Mouse (Mus musculus) 416B (cell line): Measurements from ENCODE around the gene Tcf7l2.

Source experiments
- DNase-seq: peaks from one replicate; pipeline ENCODE4 v3.0.0; 2011; ENCODE audit warnings: low read depth

The Tcf7l2 gene

GRCm38 (mm10) chr19:55741439-55741928 lies at the start of gene Tcf7l2:
Gene Tcf7l2 (plus strand): TSS chr19:55741820.
- DNase-seq, result no peak

DNA sequence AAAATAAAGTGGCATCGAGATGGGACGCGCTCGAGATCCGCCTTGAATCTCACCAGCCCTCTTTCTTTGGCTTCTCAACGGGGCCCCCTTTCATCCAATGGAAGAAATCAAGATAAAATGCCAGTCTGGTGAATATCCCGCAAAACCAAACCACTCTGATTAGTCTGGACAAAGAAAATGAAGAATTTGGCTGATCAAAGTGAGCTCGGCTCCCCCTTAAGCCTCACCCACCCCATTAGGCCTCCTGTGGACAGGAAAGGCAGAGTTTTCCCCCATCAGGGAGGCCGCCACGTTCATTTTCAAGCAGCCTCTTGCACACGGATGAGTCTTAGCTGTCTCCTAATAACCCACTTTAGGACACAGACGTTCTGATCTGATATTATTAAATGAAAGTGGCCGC lies 47.0 kb upstream of the Tcf7l2 start:
- no peak for DNase-seq

GRCm38 (mm10) chr19:55695418-55695817 lies 46.2 kb upstream of the Tcf7l2 start:
- no peak for DNase-seq

DNA sequence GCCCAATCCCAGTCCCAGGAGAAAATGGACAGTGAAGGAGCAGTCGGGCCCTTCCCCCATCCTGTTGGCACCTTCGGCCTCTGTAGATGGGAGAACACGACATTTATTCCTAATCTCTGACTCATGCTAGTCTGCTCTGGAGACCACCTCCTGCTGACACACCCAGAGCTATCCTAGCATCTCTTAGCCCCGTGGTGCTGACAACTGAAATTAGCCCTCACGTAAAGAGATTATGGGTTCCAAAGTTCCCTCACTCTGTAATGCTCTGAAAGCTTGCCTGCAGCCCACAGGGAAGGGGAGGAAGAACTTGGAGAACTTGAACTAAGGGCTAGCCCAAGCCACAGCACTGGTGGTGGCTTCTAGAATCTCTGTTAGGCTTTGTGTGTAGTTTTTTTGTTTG lies 42.7 kb upstream of the Tcf7l2 start:
- DNase-seq, result no peak

DNA sequence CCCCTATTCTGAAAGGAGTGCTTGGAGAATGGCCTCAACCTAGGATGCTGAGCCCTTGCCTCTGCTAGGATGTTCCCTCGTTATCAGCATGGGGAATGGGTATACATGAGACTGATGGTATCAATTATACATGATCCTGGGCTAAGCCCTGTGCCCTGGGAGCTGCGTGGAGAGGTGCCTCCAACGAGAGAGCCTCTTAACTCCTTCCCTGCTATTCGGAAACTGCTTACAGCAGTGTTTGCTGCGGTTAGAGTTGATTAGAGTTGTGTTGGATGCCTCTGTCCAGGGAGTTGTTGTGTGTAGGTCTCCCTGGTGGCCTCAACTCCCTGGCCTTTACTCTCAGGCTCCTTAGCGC lies 41.4 kb upstream of the Tcf7l2 start:
- DNase-seq, result no peak

DNA sequence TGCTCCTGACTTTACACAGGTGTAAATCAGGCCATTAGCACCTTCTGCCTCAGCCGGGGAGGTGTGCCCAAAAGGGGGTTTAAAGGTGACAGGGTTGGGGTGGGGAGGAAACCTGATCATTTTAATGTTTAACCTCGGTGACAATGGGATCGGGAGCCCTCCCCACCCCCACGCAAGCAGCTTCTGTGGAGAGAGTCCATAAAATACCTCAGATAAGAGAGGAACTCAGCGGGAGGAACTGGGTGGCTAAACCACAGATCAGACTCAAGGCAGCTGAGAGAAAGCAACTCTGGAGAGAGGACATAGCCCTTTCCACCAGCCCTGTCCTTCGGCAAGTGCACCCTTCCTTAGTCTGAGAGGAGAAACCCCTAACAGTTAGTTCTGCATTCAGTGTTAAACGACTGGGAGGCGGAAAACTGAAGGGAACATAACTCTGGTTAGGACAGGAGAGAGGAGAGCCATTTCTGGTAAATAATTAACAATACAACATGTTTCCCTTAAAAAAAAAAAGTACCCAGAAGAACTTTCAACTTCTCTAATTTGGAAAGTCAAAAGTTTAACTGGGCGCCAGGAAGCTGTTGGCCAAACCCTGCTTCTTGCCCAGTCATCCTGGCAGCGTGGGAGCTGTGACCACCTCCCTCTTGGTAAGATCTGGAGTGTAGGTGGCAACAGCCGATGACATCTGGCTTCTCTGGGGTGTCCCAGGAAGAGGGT lies 40.9 kb upstream of the Tcf7l2 start:
- DNase-seq, result peak; percentile 27

GRCm38 (mm10) chr19:55701283-55701633 lies 40.4 kb upstream of the Tcf7l2 start:
- no peak for DNase-seq

DNA sequence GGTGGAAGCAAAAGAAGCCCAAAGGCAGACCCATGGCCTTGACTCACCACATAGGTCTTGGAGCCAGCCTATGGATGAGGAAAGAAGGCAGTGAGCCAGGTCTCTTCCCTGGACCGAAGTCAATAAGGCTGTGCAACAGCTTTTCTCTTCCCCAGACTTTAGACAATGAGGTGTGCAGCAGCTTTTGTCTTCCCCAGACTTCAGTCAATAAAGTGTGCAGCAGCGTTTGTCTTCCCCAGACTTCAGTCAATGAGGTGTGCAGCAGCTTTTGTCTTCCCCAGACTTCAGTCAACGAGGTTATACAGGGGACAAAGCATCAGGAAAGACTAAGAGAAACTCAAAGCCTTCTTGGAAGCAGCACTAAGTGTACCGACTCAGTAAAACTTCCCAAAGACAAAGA lies 39.5 kb upstream of the Tcf7l2 start:
- DNase-seq, result no peak

- no peak for DNase-seq
Observed at GRCm38 (mm10) chr19:55702716-55703115, 38.9 kb upstream of the Tcf7l2 start.

GRCm38 (mm10) chr19:55704071-55704470 lies 37.5 kb upstream of the Tcf7l2 start:
- no peak for DNase-seq

GRCm38 (mm10) chr19:55706300-55706699 lies 35.3 kb upstream of the Tcf7l2 start:
- no peak for DNase-seq

DNA sequence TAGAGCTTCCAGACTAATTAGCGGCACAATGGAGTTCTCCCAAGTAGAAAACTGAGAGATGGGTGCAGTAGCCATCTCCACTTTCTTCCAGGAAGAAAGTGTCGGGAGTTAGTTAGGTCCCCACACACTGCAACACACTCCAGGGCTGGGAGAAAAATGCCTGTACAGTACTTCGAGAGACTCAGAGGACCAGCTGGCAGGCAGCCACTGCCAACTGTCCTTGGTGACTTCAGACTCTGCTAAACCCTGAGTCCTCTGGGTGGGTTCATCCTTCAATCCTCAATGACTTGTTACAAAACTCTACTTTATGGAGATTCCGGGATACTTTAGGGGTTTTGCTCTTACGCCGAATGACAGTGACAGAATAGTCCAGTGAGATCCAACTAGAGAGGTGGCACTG lies 34.8 kb upstream of the Tcf7l2 start:
- DNase-seq, result no peak

DNA sequence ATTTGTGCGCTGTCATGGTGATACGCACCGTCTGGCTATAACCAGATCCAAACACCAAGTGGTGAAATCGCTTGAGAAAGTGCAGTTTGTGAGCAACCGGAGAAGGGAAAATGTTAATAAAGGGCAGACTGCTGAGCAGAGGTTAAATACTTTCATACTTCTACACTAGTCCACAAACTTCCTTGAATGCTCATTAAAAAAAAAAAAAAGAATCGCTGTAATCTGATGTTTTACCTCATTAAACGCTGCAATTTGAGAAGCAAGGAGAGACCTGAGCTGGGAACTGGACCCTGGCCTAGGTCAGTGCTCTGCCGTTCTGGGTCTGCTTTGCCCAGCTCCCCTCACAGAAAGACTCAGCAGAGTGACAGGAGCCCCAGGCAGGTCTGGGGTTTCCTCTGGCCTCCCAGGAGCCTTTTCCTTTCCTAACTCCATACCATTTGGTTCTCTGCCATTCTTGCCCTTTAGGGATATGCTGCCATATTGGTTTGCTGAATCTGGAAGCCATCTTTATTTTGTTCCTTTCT lies 33.5 kb upstream of the Tcf7l2 start:
- DNase-seq, result no peak

GRCm38 (mm10) chr19:55710841-55711240 lies 30.8 kb upstream of the Tcf7l2 start:
- DNase-seq, result no peak

DNA sequence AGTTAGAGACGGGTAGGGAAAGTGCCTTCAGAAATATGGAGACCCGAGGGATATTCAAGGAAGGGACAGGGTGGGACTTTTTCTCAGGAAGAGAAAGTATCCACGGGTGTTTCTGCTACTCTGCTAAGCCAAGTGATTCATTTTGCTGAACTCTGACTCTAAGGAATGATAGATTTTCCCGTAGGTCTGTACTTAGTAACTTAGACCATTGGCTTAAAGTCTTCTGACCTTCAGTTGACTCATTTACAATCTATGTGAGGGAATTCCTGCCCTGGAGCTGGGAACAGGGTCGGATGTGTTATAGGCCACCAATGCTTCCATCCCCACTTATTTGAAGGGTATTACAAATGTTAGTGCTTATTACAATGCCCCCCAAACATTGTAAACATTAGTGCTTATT lies 29.9 kb upstream of the Tcf7l2 start:
- DNase-seq, result no peak

- DNase-seq, result peak; percentile 52
Observed at GRCm38 (mm10) chr19:55712678-55713077, 28.9 kb upstream of the Tcf7l2 start.

DNA sequence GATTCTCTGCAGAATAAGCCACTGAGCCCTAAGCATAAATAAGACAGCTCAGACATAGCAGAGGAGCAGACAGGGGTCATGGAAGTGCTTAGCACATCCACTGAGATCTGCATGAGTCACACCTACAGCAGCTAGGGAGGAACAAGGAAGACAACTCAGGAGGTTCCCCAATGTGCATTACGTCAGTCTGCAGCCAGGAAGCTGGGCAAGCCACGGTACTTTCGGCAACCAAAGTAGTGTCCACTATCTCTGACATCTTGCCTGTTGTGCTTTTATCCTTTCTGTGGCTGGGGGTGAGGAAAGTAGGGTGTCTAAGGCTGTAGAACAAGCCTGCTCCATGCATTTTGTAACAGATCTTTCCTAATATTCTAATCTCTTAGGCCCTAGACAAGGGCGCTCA lies 27.6 kb upstream of the Tcf7l2 start:
- DNase-seq, result peak; percentile 82

GRCm38 (mm10) chr19:55714665-55715064 lies 27.0 kb upstream of the Tcf7l2 start:
- DNase-seq, result no peak

GRCm38 (mm10) chr19:55719083-55719482 lies 22.5 kb upstream of the Tcf7l2 start:
- no peak for DNase-seq

GRCm38 (mm10) chr19:55719524-55720408 lies 21.9 kb upstream of the Tcf7l2 start:
- no peak for DNase-seq

DNA sequence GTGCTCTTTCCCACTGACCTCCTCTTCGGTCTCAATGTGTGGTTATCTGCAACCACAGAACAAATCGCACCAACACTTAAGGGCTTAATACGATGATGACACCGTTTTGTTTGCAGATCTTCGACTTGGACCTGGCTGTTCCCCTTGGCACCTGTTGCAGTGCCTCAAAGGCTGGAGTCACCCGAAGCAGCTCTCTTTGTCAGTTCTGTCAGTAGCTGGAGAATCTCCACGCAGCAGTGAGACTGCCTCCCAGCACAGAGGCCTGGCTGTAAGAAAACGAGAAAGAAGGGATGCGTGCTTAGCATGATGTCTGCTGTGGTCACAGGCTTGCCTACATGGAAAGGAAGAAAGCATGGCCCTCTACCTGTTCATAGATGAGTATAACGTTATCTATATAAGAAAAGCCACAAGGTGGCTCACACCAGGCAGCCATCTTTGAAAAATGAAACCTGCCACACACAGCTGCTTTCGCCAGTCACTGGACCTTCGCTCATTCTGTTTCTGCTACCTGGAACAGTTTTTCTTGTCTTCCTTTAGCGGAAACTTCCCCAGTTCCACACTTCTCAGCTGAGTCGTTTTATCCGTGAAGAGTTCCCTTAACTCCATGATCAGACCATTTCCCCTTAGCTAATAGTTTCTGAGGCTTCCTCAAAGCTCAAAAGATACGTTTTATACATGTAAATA lies 21.1 kb upstream of the Tcf7l2 start:
- DNase-seq, result no peak

- no peak for DNase-seq
Observed at GRCm38 (mm10) chr19:55722376-55722775, 19.2 kb upstream of the Tcf7l2 start.

DNA sequence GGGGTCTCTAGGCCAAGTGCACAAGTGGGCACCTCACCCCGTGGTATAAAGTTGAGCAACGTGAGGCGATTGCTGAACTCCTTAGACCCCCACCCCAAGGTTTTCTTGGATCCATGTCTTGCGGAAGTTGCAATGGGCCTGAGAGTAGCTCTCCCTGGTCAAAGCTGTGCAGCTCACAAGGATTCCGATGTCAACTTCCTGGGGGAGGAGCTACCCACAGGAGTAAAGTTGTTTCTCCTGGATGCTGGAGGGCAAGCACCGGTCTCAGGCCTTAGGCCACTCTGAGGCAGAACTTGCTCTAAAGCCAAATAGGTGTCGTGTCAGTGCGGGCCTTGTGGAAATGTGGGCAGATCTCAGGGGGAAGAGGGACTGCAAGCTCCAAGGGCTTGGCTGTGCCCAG lies 12.2 kb upstream of the Tcf7l2 start:
- DNase-seq, result no peak
